Mouse (Mus musculus): ENCODE measurements around the gene Hcls1. TPM values are rescaled to one million over a fixed set of nuclear protein-coding genes. Genes with fewer than 3 reads are reported as not detected.

Hcls1 gene
- total and polyA plus RNA-seq, 2 experiments from 2014 or later, result 0.78 to 2.2 TPM

DNA sequence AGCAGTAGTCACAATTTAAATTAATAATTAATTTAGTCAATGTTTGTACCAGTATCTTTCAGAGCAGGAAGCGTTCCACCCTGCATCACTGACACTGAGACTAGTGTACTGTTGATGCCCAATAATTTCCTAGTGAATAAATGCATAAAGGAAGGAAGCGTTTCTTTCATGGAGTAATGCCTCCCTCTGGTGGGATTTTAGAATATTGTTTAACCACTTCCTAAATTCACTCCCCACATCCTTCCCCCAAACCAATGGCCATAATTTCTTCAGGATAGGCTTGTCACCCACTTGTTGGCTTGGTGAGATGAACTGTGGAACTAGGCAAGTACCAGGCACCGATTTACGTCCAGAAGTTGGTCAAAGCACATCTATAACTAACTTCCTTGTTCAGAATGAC is 75.6 kb downstream of the Hcls1 start:
- ATAC-seq (peak; percentile 63), DNase-seq (ENCODE audit: low spot score) (peak; percentile 82)
- H3K4me1 ChIP-seq (ENCODE audit: insufficient read depth, low read length), result no peaks in the 10 kb centered on the region
- no peak overlapping the region for H3K27ac ChIP-seq
- H3K4me3 ChIP-seq (ENCODE audit: low read length), result no peak overlapping the region
- H3K36me3 ChIP-seq (ENCODE audit: insufficient read depth, low read length), result no peaks in the 10 kb centered on the region
- TF ChIP-seq CTCF (IDR thresholded peaks at IDR 0.05; ENCODE audit: low read depth), result peak; percentile 74
- H3K27me3 ChIP-seq (ENCODE audit: insufficient read depth, low read length), result no peaks in the 10 kb centered on the region
- H3K4me2 ChIP-seq (ENCODE audit: low read depth, low read length), result no peak overlapping the region
- H3K9me3 ChIP-seq (ENCODE audit: low read length), result no peaks in the 10 kb centered on the region
- WGBS, result 55% methylated on average over 4 of the region's 4 CpGs
- no peak overlapping the region for H3K9ac ChIP-seq (replicated peaks; ENCODE audit: low read length)

- no peaks in the 10 kb centered on the region for H3K4me1 ChIP-seq (ENCODE audit: insufficient read depth, low read length)
- H3K4me3 ChIP-seq (ENCODE audit: low read length), result peak within 1 kb of the TSS; percentile 80
- H3K9me3 ChIP-seq (ENCODE audit: low read length), result no peaks in the 10 kb centered on the region
- TF ChIP-seq CTCF (IDR thresholded peaks at IDR 0.05; ENCODE audit: low read depth), result no peak
- H3K36me3 ChIP-seq (ENCODE audit: insufficient read depth, low read length), result no peaks in the 10 kb centered on the region
- H3K4me2 ChIP-seq (ENCODE audit: low read depth, low read length), result peak within 1 kb of the TSS; percentile 88
- peak within 1 kb of the TSS; percentile 59 for H3K9ac ChIP-seq (replicated peaks; ENCODE audit: low read length)
- H3K27me3 ChIP-seq (ENCODE audit: insufficient read depth, low read length), result no peaks in the 10 kb centered on the region
- peak; percentile 97 for DNase-seq (ENCODE audit: low spot score)
- ATAC-seq, result peak; percentile 98
- 5% methylated on average over 30 of the region's 30 CpGs for WGBS
- no peak within 1 kb of the TSS for H3K27ac ChIP-seq
These were observed 76.5 kb downstream of the Hcls1 start, which contains the start of gene Polq for GRCm38 (mm10) chr16:37011061-37011921. Gene Polq (plus strand): TSS chr16:37011786.

GRCm38 (mm10) chr16:37011922-37012289 is 77.1 kb downstream of the Hcls1 start:
- Histone ChIP-seq H3K4me2 (ENCODE audit: low read depth, low read length) (peak overlapping the region; percentile 88), H3K4me1 (ENCODE audit: insufficient read depth, low read length) (no peaks in the 10 kb centered on the region), H3K36me3 (ENCODE audit: insufficient read depth, low read length) (no peaks in the 10 kb centered on the region), H3K9me3 (ENCODE audit: low read length) (no peaks in the 10 kb centered on the region), H3K4me3 (ENCODE audit: low read length) (peak overlapping the region; percentile 80), H3K27ac (no peak overlapping the region), H3K27me3 (ENCODE audit: insufficient read depth, low read length) (no peaks in the 10 kb centered on the region), H3K9ac (replicated peaks; ENCODE audit: low read length) (peak overlapping the region; percentile 59)
- ATAC-seq, result peak; percentile 56
- DNase-seq (ENCODE audit: low spot score), result no peak
- WGBS, result 0% methylated on average over 26 of the region's 26 CpGs
- no peak for TF ChIP-seq CTCF (IDR thresholded peaks at IDR 0.05; ENCODE audit: low read depth)

DNA sequence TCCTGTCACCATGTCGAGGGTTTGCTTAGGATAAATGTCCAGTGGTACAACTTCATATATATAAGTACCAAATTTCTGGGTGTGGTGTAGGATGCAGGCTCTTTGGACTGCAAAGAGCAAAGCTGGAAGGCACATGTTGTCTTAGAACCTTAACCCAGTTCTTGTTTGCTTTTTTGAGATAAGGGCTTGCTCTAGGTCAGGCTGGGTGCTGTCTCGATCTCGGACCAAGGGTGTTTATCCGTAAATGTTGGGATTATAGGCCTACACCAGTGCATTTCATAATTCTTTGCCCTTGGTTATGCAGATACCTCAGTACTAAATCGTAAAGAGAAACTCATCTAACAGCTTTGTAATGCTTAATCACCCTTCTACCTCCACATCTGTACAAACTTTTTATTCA is 77.6 kb downstream of the Hcls1 start:
- Histone ChIP-seq H3K36me3 (ENCODE audit: insufficient read depth, low read length) (no peaks in the 10 kb centered on the region), H3K4me2 (ENCODE audit: low read depth, low read length) (peak overlapping the region; percentile 88), H3K9ac (replicated peaks; ENCODE audit: low read length) (peak overlapping the region; percentile 59; the same call in 1 of the 2 replicates), H3K9me3 (ENCODE audit: low read length) (no peaks in the 10 kb centered on the region), H3K4me1 (ENCODE audit: insufficient read depth, low read length) (no peaks in the 10 kb centered on the region), H3K27me3 (ENCODE audit: insufficient read depth, low read length) (no peaks in the 10 kb centered on the region), H3K4me3 (ENCODE audit: low read length) (peak overlapping the region; percentile 80), H3K27ac (no peak overlapping the region)
- no peak for ATAC-seq
- no peak for TF ChIP-seq CTCF (IDR thresholded peaks at IDR 0.05; ENCODE audit: low read depth)
- DNase-seq (ENCODE audit: low spot score), result no peak
- WGBS, result 70% methylated on average over 5 of the region's 5 CpGs

Other genes starting within 250 kb of the Hcls1 start
- 1.1 and 1.8 TPM in 2 replicates for gene Ildr1, start 241.0 kb upstream of the Hcls1 start, total RNA-seq (2014; rRNA removed)
- gene Ildr1, start 241.0 kb upstream of the Hcls1 start, polyA plus RNA-seq (2015; fragmentation: Nextera tagmentation; extraction: Ambion mirVana), result 0.81 and 1.2 TPM in 2 replicates
- 30.3 and 58.7 TPM in 2 replicates for gene Slc15a2, start 150.0 kb upstream of the Hcls1 start, total RNA-seq (2014; rRNA removed)
- gene Slc15a2, start 150.0 kb upstream of the Hcls1 start, polyA plus RNA-seq (2015; fragmentation: Nextera tagmentation; extraction: Ambion mirVana), result 25.5 and 31.7 TPM in 2 replicates
- gene Iqcb1, start 106.6 kb upstream of the Hcls1 start, total RNA-seq (2014; rRNA removed), result 17.3 and 23.0 TPM in 2 replicates
- gene Iqcb1, start 106.6 kb upstream of the Hcls1 start, polyA plus RNA-seq (2015; fragmentation: Nextera tagmentation; extraction: Ambion mirVana), result 55.6 and 65.5 TPM in 2 replicates
- 0.16 TPM in 1 of 2 replicates, not detected in the other for gene Eaf2, start 60.0 kb upstream of the Hcls1 start, total RNA-seq (2014; rRNA removed)
- 1.2 and 1.4 TPM in 2 replicates for gene Eaf2, start 60.0 kb upstream of the Hcls1 start, polyA plus RNA-seq (2015; fragmentation: Nextera tagmentation; extraction: Ambion mirVana)
- 36.3 and 53.2 TPM in 2 replicates for gene Golgb1, start 59.8 kb upstream of the Hcls1 start, total RNA-seq (2014; rRNA removed)
- 90.5 and 104 TPM in 2 replicates for gene Golgb1, start 59.8 kb upstream of the Hcls1 start, polyA plus RNA-seq (2015; fragmentation: Nextera tagmentation; extraction: Ambion mirVana)
- 0.05 and 0.25 TPM in 2 replicates for gene Fbxo40, start 55.5 kb downstream of the Hcls1 start, total RNA-seq (2014; rRNA removed)
- gene Fbxo40, start 55.5 kb downstream of the Hcls1 start, polyA plus RNA-seq (2015; fragmentation: Nextera tagmentation; extraction: Ambion mirVana), result 0.30 and 0.39 TPM in 2 replicates
- gene Polq, start 76.8 kb downstream of the Hcls1 start, total RNA-seq (2014; rRNA removed), result 1.6 and 3.7 TPM in 2 replicates
- 2.2 TPM in 2 replicates for gene Polq, start 76.8 kb downstream of the Hcls1 start, polyA plus RNA-seq (2015; fragmentation: Nextera tagmentation; extraction: Ambion mirVana)

All from hindbrain, postnatal 0 days (tissue).